Mouse (Mus musculus) kidney, adult 2 months (tissue): ENCODE measurements around the gene Tmem262.

ENCODE experiments used
- CTCF ChIP-seq: fragments of 200-500 bp; conservative IDR thresholded peaks from 2 replicates; pipeline ENCODE4 v1.5.1; 2011; ENCODE audit warnings: low read depth, mild to moderate bottlenecking, control low read depth, low read length, moderate library complexity, mixed read lengths; ENCODE audit not compliant: insufficient read depth, insufficient read length
- POLR2A ChIP-seq: fragments of 200-500 bp; IDR thresholded peaks from one replicate; pipeline ENCODE4 v1.6.1; 2011; ENCODE audit warnings: low read depth, low read length, control low read depth

- no peak for TF ChIP-seq CTCF
- no peak for TF ChIP-seq POLR2A
Measured at GRCm38 (mm10) chr19:6123330-6123729, 43.5 kb downstream of the Tmem262 start.
